Mouse (Mus musculus): ENCODE measurements around the gene Rbm5. TPM values are rescaled to one million over a fixed set of nuclear protein-coding genes. Genes with fewer than 3 reads are reported as not detected.

Rbm5 gene
- polyA plus RNA-seq, 1 experiment from 2014 or later: 187 TPM

DNA sequence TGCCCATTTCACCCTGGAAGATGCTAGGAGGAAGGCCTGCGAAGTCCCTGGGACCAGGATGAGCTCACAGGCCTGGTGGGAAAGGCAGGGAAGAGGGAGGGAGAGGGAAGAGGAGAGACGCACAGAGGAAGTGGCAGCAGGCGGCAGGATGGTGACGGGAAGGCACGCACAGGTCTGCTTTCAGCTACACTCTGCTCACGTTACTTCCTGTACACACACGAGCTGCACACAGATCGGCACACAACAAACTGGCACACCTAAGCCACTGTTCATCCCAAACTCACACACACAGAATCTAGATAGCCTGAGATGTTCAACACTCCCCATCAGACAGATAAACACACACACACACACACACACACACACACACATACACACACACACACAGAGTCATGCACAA lies 80.4 kb downstream of the Rbm5 start:
- Histone ChIP-seq H3K4me2 (ENCODE audit: low read depth, low read length) (no peak overlapping the region), H3K27ac (ENCODE audit: low read length) (no peak overlapping the region), H3K9me3 (replicated peaks; ENCODE audit: control insufficient read depth, low read length) (no peaks in the 10 kb centered on the region), H3K27me3 (ENCODE audit: control insufficient read depth, insufficient read depth, low read length) (no peaks in the 10 kb centered on the region), H3K4me3 (replicated peaks; ENCODE audit: low read length) (no peak overlapping the region), H3K36me3 (ENCODE audit: control insufficient read depth, insufficient read depth, low read length) (peaks cover 18% of the 10 kb centered on the region), H3K4me1 (ENCODE audit: control insufficient read depth, insufficient read depth, low read length) (peaks cover 20% of the 10 kb centered on the region), H3K9ac (ENCODE audit: low read length) (no peak overlapping the region)
- WGBS: 70% methylated on average over 8 of the region's 8 CpGs
- ATAC-seq (ENCODE audit: insufficient read depth, low FRiP score): no peak

Other genes with a start within 250 kb of the Rbm5 start
- gene Tmem115, start 237.1 kb downstream of the Rbm5 start, polyA plus RNA-seq (2015; fragmentation: Nextera tagmentation; extraction: Ambion mirVana): 38.1 and 40.2 TPM in 2 replicates
- 27.4 and 30.0 TPM in 2 replicates for gene Cyb561d2, start 228.8 kb downstream of the Rbm5 start, polyA plus RNA-seq (2015; fragmentation: Nextera tagmentation; extraction: Ambion mirVana)
- gene Nprl2, start 228.8 kb downstream of the Rbm5 start, polyA plus RNA-seq (2015; fragmentation: Nextera tagmentation; extraction: Ambion mirVana): 40.8 and 42.6 TPM in 2 replicates
- 0.76 and 1.6 TPM in 2 replicates for gene Zmynd10, start 223.7 kb downstream of the Rbm5 start, polyA plus RNA-seq (2015; fragmentation: Nextera tagmentation; extraction: Ambion mirVana)
- 63.8 and 72.2 TPM in 2 replicates for gene Rassf1, start 219.4 kb downstream of the Rbm5 start, polyA plus RNA-seq (2015; fragmentation: Nextera tagmentation; extraction: Ambion mirVana)
- 35.0 and 38.2 TPM in 2 replicates for gene Tusc2, start 207.7 kb downstream of the Rbm5 start, polyA plus RNA-seq (2015; fragmentation: Nextera tagmentation; extraction: Ambion mirVana)
- gene Hyal2, start 203.1 kb downstream of the Rbm5 start, polyA plus RNA-seq (2015; fragmentation: Nextera tagmentation; extraction: Ambion mirVana): 85.2 and 91.6 TPM in 2 replicates
- gene Hyal1, start 194.1 kb downstream of the Rbm5 start, polyA plus RNA-seq (2015; fragmentation: Nextera tagmentation; extraction: Ambion mirVana): 14.9 and 16.8 TPM in 2 replicates
- gene Naa80, start 192.1 kb downstream of the Rbm5 start, polyA plus RNA-seq (2015; fragmentation: Nextera tagmentation; extraction: Ambion mirVana): 17.4 and 20.4 TPM in 2 replicates
- gene Hyal3, start 190.2 kb downstream of the Rbm5 start, polyA plus RNA-seq (2015; fragmentation: Nextera tagmentation; extraction: Ambion mirVana): 1.4 and 1.9 TPM in 2 replicates
- gene Ifrd2, start 183.4 kb downstream of the Rbm5 start, polyA plus RNA-seq (2015; fragmentation: Nextera tagmentation; extraction: Ambion mirVana): 62.0 and 77.7 TPM in 2 replicates
- 14.9 and 16.3 TPM in 2 replicates for gene Sema3b, start 161.8 kb downstream of the Rbm5 start, polyA plus RNA-seq (2015; fragmentation: Nextera tagmentation; extraction: Ambion mirVana)
- gene Gnai2, start 135.6 kb downstream of the Rbm5 start, polyA plus RNA-seq (2015; fragmentation: Nextera tagmentation; extraction: Ambion mirVana): 308 and 311 TPM in 2 replicates
- gene Slc38a3, start 101.5 kb downstream of the Rbm5 start, polyA plus RNA-seq (2015; fragmentation: Nextera tagmentation; extraction: Ambion mirVana): 13.0 and 15.1 TPM in 2 replicates
- 0.42 and 2.0 TPM in 2 replicates for gene Gnat1, start 91.3 kb downstream of the Rbm5 start, polyA plus RNA-seq (2015; fragmentation: Nextera tagmentation; extraction: Ambion mirVana)
- gene Sema3f, start 60.5 kb downstream of the Rbm5 start, polyA plus RNA-seq (2015; fragmentation: Nextera tagmentation; extraction: Ambion mirVana): 15.1 and 16.8 TPM in 2 replicates
- 63.7 and 71.2 TPM in 2 replicates for gene Rbm6, start 102.2 kb upstream of the Rbm5 start, polyA plus RNA-seq (2015; fragmentation: Nextera tagmentation; extraction: Ambion mirVana)
- 23.2 and 26.7 TPM in 2 replicates for gene Mon1a, start 117.2 kb upstream of the Rbm5 start, polyA plus RNA-seq (2015; fragmentation: Nextera tagmentation; extraction: Ambion mirVana)
- gene Mst1r, start 135.9 kb upstream of the Rbm5 start, polyA plus RNA-seq (2015; fragmentation: Nextera tagmentation; extraction: Ambion mirVana): 15.8 and 17.9 TPM in 2 replicates
- gene Actl11, start 157.5 kb upstream of the Rbm5 start, polyA plus RNA-seq (2015; fragmentation: Nextera tagmentation; extraction: Ambion mirVana): not detected in 2 replicates
- 2.6 and 2.9 TPM in 2 replicates for gene Camkv, start 164.7 kb upstream of the Rbm5 start, polyA plus RNA-seq (2015; fragmentation: Nextera tagmentation; extraction: Ambion mirVana)
- gene Traip, start 179.1 kb upstream of the Rbm5 start, polyA plus RNA-seq (2015; fragmentation: Nextera tagmentation; extraction: Ambion mirVana): 16.4 and 20.4 TPM in 2 replicates
- gene Uba7, start 204.5 kb upstream of the Rbm5 start, polyA plus RNA-seq (2015; fragmentation: Nextera tagmentation; extraction: Ambion mirVana): 34.8 and 40.0 TPM in 2 replicates
- gene Gm20661, start 212.1 kb upstream of the Rbm5 start, polyA plus RNA-seq (2015; fragmentation: Nextera tagmentation; extraction: Ambion mirVana): 5.9 and 7.5 TPM in 2 replicates
- gene Inka1, start 214.9 kb upstream of the Rbm5 start, polyA plus RNA-seq (2015; fragmentation: Nextera tagmentation; extraction: Ambion mirVana): 42.6 and 42.7 TPM in 2 replicates
- 12.2 and 12.7 TPM in 2 replicates for gene Cdhr4, start 221.5 kb upstream of the Rbm5 start, polyA plus RNA-seq (2015; fragmentation: Nextera tagmentation; extraction: Ambion mirVana)
- gene Gm20662, start 225.4 kb upstream of the Rbm5 start, polyA plus RNA-seq (2015; fragmentation: Nextera tagmentation; extraction: Ambion mirVana): 0.52 and 0.67 TPM in 2 replicates
- gene Ip6k1, start 231.5 kb upstream of the Rbm5 start, polyA plus RNA-seq (2015; fragmentation: Nextera tagmentation; extraction: Ambion mirVana): 50.5 and 50.6 TPM in 2 replicates

Data from stomach, embryonic 16.5 days (tissue).